Mouse (Mus musculus) bone marrow macrophage, adult 2 months (primary cell): Measurements from ENCODE around the gene Slc22a12. TPM values are rescaled to one million over a fixed set of nuclear protein-coding genes. Genes with fewer than 3 reads are reported as not detected.

Source experiments
- H3K27ac ChIP-seq: 2 replicates; pipeline ENCODE4 v1.5.1; 2012; ENCODE audit warnings: low read depth, low read length; ENCODE audit not compliant: insufficient read depth
- H3K4me1 ChIP-seq: 2 replicates; pipeline ENCODE4 v1.6.1; 2012; ENCODE audit warnings: low read length; ENCODE audit not compliant: control insufficient read depth, insufficient read depth
- H3K4me3 ChIP-seq: 2 replicates; pipeline ENCODE4 v1.5.1; 2012; ENCODE audit warnings: mild to moderate bottlenecking, low read length, moderate library complexity; ENCODE audit not compliant: insufficient read depth
- CTCF ChIP-seq: IDR thresholded peaks from 2 replicates; pipeline ENCODE4 v1.5.1; 2012; ENCODE audit warnings: low read depth, mild to moderate bottlenecking, low read length, moderate library complexity
- POLR2A ChIP-seq: IDR thresholded peaks from 2 replicates; pipeline ENCODE4 v1.6.1; 2012; ENCODE audit warnings: mild to moderate bottlenecking, low read depth, low read length, borderline replicate concordance
- polyA plus RNA-seq: library from polyadenylated mRNA; stranded (reverse); fragments of >200 nt; gene quantifications from 2 replicates; pipeline ENCODE4 v1.2.4, GENCODE M21; 2012; ENCODE audit not compliant: missing spikeins, insufficient read depth, insufficient read length

Gene Slc22a12
- polyA plus RNA-seq, 1 experiment, result not detected

DNA sequence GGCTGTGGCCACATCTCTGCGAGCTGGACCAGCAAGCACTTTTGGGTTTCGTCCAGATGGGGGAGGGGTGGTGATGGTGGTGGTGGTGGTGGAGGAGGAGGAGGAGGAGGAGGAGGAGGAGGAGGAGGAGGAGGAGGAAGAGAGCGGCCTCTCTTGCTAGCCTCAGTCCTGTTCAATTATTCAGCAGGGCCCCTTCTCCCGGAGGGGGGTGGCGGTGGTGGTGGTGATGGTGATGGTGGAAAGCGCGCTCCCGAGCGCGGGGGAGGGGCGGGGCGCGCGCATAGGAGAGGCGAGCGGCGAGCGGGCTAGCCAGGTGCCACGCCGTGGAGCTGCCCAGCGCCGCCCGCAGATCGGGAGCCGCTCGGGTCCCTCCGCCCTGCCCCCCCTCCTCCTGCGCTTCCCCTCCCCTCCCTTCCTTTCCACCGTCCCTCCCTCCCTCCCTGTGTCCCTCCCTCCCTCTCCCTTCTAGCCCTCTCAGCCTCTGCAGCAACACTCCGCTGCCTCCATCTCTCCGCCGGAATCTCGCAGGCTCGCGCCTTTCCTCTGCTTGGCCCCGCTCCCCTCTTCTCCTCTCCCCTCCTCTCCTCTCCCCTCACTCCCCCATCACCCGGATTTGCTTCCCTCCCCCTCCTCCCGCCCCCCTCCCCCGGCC is 45.6 kb downstream of the Slc22a12 start:
- Histone ChIP-seq H3K4me1 (no peaks in the 10 kb centered on the region), H3K27ac (no peak overlapping the region), H3K4me3 (no peak overlapping the region)
- TF ChIP-seq POLR2A, result no peak
- TF ChIP-seq CTCF, result no peak

DNA sequence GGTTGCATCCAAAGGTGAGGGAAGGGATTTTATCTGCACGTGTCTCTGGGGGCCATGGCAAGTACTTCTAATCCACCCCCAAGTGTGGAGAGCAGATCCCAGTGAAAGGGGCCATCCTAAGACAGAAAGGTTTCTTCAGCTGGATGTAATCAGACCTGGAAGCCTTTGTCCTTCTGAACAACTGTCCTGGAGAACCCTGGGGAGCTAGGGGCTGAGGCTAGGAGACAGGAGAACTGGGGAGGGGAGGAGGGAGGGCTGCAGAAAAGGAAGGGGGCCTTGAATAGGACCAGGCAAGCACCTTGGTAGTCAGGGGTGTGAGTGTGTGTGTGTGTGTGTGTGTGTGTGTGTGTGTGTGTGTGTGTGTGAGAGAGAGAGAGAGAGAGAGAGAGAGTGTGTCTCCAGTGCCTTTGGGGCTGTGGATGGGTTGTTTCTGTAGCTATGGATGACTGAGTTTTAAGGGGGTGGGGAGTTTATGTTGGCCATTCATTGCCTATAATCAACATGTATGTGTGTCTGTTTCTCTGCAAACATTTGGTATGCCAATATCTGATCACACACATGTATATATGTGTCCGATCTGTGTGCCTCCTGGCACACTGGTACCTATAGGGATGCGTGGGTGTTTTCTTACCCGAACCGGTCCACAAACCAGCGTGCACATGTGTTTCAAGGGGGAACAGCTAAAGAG is 46.2 kb downstream of the Slc22a12 start:
- no peak overlapping the region for H3K4me3 ChIP-seq
- no peaks in the 10 kb centered on the region for H3K4me1 ChIP-seq
- no peak overlapping the region for H3K27ac ChIP-seq
- TF ChIP-seq POLR2A (no peak), CTCF (no peak)

- H3K27ac ChIP-seq, result no peak overlapping the region
- no peak overlapping the region for H3K4me3 ChIP-seq
- TF ChIP-seq CTCF, result no peak
- TF ChIP-seq POLR2A, result no peak
- H3K4me1 ChIP-seq, result no peaks in the 10 kb centered on the region
Observed at GRCm38 (mm10) chr19:6495714-6496113, 47.1 kb downstream of the Slc22a12 start.

DNA sequence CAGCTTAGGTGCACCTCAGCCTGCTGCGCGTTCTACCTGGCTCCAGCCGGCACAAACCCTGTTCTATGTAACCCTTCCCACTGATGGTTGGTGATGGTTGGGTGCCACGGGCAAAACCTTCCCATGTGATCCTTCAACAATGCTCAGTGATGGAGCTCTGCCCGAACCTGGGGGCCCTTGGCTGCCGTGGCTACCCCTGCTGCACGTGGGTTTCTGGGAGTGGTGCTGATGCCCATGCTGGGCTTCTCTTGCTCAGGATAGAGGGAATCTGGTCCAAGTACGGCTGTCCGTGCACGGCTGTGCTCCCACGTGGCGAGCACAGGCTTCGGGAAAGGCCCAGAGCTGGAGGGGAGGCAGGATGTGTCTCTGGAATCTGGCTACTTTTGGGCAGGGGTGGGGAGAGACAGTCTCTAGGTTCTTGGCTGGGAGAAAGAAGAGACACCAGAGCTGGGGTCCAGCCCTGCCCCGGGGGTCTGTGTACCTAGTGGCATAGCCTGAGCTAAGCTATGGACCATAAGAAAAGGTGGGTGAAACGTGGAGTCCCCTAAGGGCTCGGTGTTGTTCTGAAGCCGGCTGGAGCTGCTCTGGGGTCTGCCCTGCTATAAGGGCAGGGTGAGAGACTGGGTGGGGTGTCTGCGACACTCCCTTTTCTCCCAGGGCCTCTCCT is 48.2 kb downstream of the Slc22a12 start:
- Histone ChIP-seq H3K4me3 (no peak overlapping the region), H3K27ac (no peak overlapping the region), H3K4me1 (no peaks in the 10 kb centered on the region)
- TF ChIP-seq CTCF (no peak), POLR2A (no peak)

GRCm38 (mm10) chr19:6494032-6494431 is 48.8 kb downstream of the Slc22a12 start:
- TF ChIP-seq POLR2A (no peak), CTCF (no peak)
- Histone ChIP-seq H3K27ac (no peak overlapping the region), H3K4me3 (no peak overlapping the region), H3K4me1 (no peaks in the 10 kb centered on the region)

- no peak overlapping the region for H3K4me3 ChIP-seq
- H3K27ac ChIP-seq, result no peak overlapping the region
- no peaks in the 10 kb centered on the region for H3K4me1 ChIP-seq
- TF ChIP-seq CTCF (no peak), POLR2A (no peak)
Observed at GRCm38 (mm10) chr19:6493219-6493618, 49.6 kb downstream of the Slc22a12 start.

- Histone ChIP-seq H3K4me1 (no peaks in the 10 kb centered on the region), H3K4me3 (no peak overlapping the region), H3K27ac (no peak overlapping the region)
- no peak for TF ChIP-seq POLR2A
- TF ChIP-seq CTCF, result peak; percentile 62
Observed at GRCm38 (mm10) chr19:6492124-6492523, 50.7 kb downstream of the Slc22a12 start.

- no peaks in the 10 kb centered on the region for H3K4me1 ChIP-seq
- TF ChIP-seq POLR2A (no peak), CTCF (no peak)
Observed at GRCm38 (mm10) chr19:6491538-6491937, 51.3 kb downstream of the Slc22a12 start.

GRCm38 (mm10) chr19:6489030-6489429 is 53.8 kb downstream of the Slc22a12 start:
- H3K27ac ChIP-seq, result no peak overlapping the region
- no peak overlapping the region for H3K4me3 ChIP-seq
- no peaks in the 10 kb centered on the region for H3K4me1 ChIP-seq
- TF ChIP-seq POLR2A (no peak), CTCF (peak; percentile 89)

More at GRCm38 (mm10) chr19:6491538-6491937, 51.3 kb downstream of the Slc22a12 start:
- Histone ChIP-seq H3K27ac (no peak overlapping the region), H3K4me3 (no peak overlapping the region)

Other genes starting within 250 kb of the Slc22a12 start
- gene Cdc42bpg, start 236.6 kb downstream of the Slc22a12 start, polyA plus RNA-seq, result 6.9 and 7.0 TPM in 2 replicates
- 28.1 and 29.1 TPM in 2 replicates for gene Men1, start 208.1 kb downstream of the Slc22a12 start, polyA plus RNA-seq
- 57.4 and 58.5 TPM in 2 replicates for gene Map4k2, start 201.9 kb downstream of the Slc22a12 start, polyA plus RNA-seq
- 159 and 170 TPM in 2 replicates for gene Sf1, start 179.3 kb downstream of the Slc22a12 start, polyA plus RNA-seq
- 0.97 and 2.1 TPM in 2 replicates for gene Pygm, start 158.6 kb downstream of the Slc22a12 start, polyA plus RNA-seq
- 5.9 and 7.7 TPM in 2 replicates for gene Rasgrp2, start 143.7 kb downstream of the Slc22a12 start, polyA plus RNA-seq
- not detected in 2 replicates for gene Nrxn2, start 124.3 kb downstream of the Slc22a12 start, polyA plus RNA-seq